Mouse (Mus musculus): ENCODE data around the gene Adam19. TPM values are rescaled to one million over a fixed set of nuclear protein-coding genes. Genes with fewer than 3 reads are reported as not detected.

Adam19 gene
- polyA plus RNA-seq, 1 experiment, result 7.8 TPM

- 79% methylated on average over 12 of the region's 12 CpGs for WGBS
- DNase-seq (ENCODE audit: low read depth, low spot score), result no peak
These were observed 69.5 kb downstream of the Adam19 start for GRCm38 (mm10) chr11:46125093-46125834.

GRCm38 (mm10) chr11:46125835-46126229 is 70.0 kb downstream of the Adam19 start:
- DNase-seq (ENCODE audit: low read depth, low spot score), result no peak

GRCm38 (mm10) chr11:46126317-46126716 is 70.5 kb downstream of the Adam19 start:
- 79% methylated on average over 7 of the region's 7 CpGs for WGBS
- DNase-seq (ENCODE audit: low read depth, low spot score), result no peak

More at GRCm38 (mm10) chr11:46125835-46126229, 70.0 kb downstream of the Adam19 start:
- 82% methylated on average over 7 of the region's 7 CpGs for WGBS

- no peak for DNase-seq (ENCODE audit: low read depth, low spot score)
- WGBS, result 79% methylated on average over 11 of the region's 11 CpGs
These were observed 71.1 kb downstream of the Adam19 start for GRCm38 (mm10) chr11:46126827-46127410.

GRCm38 (mm10) chr11:46127621-46128547 is 72.1 kb downstream of the Adam19 start:
- WGBS, result 72% methylated on average over 15 of the region's 15 CpGs

GRCm38 (mm10) chr11:46128548-46128945 is 72.8 kb downstream of the Adam19 start:
- no peak for DNase-seq (ENCODE audit: low read depth, low spot score)
- WGBS, result 67% methylated on average over 9 of the region's 9 CpGs

More at GRCm38 (mm10) chr11:46127621-46128547, 72.1 kb downstream of the Adam19 start:
- DNase-seq (ENCODE audit: low read depth, low spot score), result no peak

- DNase-seq (ENCODE audit: low read depth, low spot score), result no peak
- 87% methylated on average over 17 of the region's 17 CpGs for WGBS
These were observed 75.5 kb downstream of the Adam19 start for GRCm38 (mm10) chr11:46131022-46131986.

GRCm38 (mm10) chr11:46134899-46135298 is 79.1 kb downstream of the Adam19 start:
- no peak for DNase-seq (ENCODE audit: low read depth, low spot score)
- WGBS, result 78% methylated on average over 2 of the region's 2 CpGs

- 81% methylated on average over 6 of the region's 6 CpGs for WGBS
- no peak for DNase-seq (ENCODE audit: low read depth, low spot score)
These were observed 87.5 kb downstream of the Adam19 start for GRCm38 (mm10) chr11:46143342-46143741.

- DNase-seq (ENCODE audit: low read depth, low spot score), result no peak
- 76% methylated on average over 11 of the region's 11 CpGs for WGBS
These were observed 89.5 kb downstream of the Adam19 start for GRCm38 (mm10) chr11:46145163-46145875.

GRCm38 (mm10) chr11:46146619-46147018 is 90.8 kb downstream of the Adam19 start:
- 90% methylated on average over 5 of the region's 5 CpGs for WGBS
- DNase-seq (ENCODE audit: low read depth, low spot score), result no peak

- WGBS, result 86% methylated on average over 8 of the region's 8 CpGs
- DNase-seq (ENCODE audit: low read depth, low spot score), result no peak
These were observed 101.2 kb downstream of the Adam19 start for GRCm38 (mm10) chr11:46156945-46157344.

- no peak for DNase-seq (ENCODE audit: low read depth, low spot score)
These were observed 101.7 kb downstream of the Adam19 start for GRCm38 (mm10) chr11:46157462-46157861.

GRCm38 (mm10) chr11:46165866-46166585 is 110.2 kb downstream of the Adam19 start, which contains the start of gene Nipal4:
Nipal4 (minus strand) TSS chr11:46166508.
- DNase-seq (ENCODE audit: low read depth, low spot score), result no peak
- WGBS, result 2% methylated on average over 40 of the region's 40 CpGs

- 82% methylated on average over 7 of the region's 7 CpGs for whole genome bisulfite sequencing
- no peak for DNase-seq (ENCODE audit: low read depth, low spot score)
These were observed 112.7 kb downstream of the Adam19 start for GRCm38 (mm10) chr11:46168506-46168905.

- DNase-seq (ENCODE audit: low read depth, low spot score), result no peak
- WGBS, result 65% methylated on average over 3 of the region's 3 CpGs
These were observed 114.1 kb downstream of the Adam19 start for GRCm38 (mm10) chr11:46169908-46170307.

GRCm38 (mm10) chr11:46172128-46172527 is 116.3 kb downstream of the Adam19 start:
- 87% methylated on average over 9 of the region's 9 CpGs for WGBS
- no peak for DNase-seq (ENCODE audit: low read depth, low spot score)

- WGBS, result 80% methylated on average over 6 of the region's 6 CpGs
- DNase-seq (ENCODE audit: low read depth, low spot score), result no peak
These were observed 120.4 kb downstream of the Adam19 start for GRCm38 (mm10) chr11:46176155-46176554.

All from large intestine, adult 2 months (tissue).